Mouse (Mus musculus): ENCODE measurements around the gene Tmem151b. TPM values are rescaled to one million over a fixed set of nuclear protein-coding genes. Genes with fewer than 3 reads are reported as not detected.

The Tmem151b gene
- polyA plus RNA-seq, 2 experiments from 2014 or later, result not detected

DNA sequence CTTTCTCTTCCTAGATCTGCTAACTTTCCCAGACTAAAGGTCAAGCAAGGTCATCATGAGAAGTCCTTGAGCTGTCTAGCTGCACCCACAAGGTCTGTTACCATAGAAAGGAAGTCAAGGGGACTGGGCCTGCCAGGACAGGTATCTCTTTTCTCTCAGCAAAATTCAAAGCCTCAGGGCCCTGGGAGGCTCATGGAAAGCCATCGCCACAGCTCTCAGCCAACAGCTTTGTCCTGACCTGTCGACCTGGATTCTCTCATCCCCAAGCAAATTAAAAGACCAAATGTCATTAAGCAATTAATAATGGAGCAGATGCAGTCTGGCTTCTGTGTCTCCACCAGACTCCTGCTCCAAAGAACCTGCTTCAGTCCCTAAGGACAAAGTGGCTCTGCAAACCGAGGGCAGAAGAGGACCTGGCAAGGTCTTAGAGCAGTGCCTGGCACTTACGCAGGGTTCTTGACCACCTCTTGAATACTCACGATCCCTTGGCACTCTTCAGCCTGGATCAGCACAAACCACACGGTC lies 43.5 kb downstream of the Tmem151b start:
- ATAC-seq, result no peak

DNA sequence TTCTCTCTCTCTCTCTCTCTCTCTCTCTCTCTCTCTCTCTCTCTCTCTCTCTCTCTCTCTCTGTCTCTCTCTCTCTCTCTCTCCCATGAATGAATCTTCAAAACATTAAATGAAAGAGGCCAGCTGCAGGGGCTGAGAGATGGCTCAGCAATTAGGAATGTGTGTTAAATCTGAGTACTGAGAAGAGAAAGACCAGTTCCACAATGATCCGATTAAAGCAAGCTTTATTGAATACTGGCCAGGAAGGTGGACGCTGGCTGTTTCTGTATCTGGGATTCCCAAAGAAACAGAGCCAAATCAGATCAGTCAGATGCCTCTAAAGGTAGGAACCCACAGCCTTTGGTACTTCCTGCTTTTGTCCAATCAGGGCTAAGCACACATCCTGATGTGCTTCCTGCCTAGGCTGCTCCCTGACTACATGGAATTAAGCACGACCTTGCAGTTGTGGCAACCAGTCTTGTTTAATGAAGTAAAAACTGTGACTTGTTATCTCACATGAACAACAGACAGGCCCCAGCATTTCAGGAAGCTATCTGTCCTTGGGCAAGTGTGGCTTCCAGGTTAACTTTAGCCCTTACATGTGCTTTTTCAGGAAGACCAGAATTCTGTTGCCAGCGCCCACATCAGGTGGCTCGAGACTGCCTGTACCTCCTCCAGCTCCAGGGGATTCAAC lies 46.0 kb downstream of the Tmem151b start:
- no peak for ATAC-seq

DNA sequence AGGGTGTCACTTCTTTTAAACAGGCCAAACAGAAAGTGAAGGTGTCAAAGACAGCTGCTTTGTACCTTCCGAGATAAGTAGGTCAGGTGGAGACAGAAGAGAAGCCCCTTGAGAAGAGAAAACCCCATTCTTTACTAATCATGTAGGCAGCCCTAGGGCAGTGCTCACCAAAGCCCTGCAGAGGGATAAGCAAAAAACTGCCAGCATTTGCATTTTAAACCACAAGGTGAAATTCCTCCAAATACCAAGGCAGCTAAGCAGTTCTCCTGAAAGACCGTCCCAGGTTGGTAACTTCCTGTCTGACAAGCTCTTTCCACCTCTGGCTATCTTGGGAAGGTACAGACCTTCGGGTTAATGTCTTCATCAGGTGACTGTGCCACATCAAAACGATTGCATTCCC lies 47.2 kb downstream of the Tmem151b start:
- no peak for ATAC-seq

DNA sequence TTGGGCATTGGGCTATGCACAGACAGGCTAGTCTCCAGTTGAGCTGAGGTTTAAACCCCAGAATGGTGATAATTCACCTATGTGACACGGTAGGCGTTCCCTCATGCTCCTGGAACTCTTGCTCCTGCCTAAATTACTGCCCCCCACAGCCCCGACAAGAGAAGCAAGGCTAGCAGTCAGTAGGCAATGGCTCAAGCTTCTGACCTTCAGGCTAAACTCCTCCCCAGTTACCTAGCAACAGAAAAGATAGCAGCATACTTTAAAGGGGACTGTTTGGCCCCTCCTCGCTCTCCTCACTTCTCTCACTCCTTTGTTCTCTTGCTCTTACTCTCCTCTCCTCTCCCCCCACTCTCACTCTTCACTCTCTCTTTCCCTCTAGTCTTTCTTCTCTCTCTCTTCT lies 48.5 kb downstream of the Tmem151b start:
- no peak for ATAC-seq

DNA sequence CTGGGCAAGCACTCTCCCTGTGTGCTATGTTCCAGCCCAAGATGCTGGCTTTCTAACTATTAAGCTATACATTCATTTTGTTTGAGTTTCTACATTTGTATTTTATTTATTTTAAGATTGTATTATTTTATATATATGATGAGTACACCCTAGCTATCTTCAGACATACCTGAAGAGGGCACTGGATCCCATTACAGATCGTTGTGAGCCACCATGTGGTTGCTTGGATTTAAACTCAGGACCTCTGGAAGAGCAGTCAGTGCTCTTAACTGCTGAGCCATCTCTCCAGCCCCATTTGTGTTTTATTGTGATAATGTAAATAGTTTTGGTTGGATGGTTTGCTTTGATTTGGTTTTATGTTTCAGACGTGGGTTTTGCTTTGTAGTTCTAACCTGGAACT lies 50.0 kb downstream of the Tmem151b start:
- no peak for ATAC-seq

DNA sequence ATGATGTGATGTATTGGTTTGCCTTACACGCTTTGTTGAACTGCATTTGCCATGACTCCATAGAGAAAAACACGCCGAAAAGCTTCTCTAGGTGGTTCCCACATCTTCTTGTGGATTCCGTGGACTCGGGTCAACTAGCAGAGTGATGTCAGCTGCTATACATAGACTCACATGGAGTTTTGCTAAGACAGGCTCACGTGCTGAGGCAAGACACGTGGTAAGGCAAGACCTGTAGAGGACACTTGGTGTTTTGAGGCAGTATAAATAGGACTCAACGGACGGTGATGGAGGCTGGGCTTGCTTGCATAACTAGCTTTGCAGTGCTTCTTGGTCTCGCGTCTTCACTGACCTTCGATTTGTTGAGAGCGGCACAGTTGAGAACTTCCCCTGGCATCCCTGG lies 51.1 kb downstream of the Tmem151b start:
- no peak for ATAC-seq

DNA sequence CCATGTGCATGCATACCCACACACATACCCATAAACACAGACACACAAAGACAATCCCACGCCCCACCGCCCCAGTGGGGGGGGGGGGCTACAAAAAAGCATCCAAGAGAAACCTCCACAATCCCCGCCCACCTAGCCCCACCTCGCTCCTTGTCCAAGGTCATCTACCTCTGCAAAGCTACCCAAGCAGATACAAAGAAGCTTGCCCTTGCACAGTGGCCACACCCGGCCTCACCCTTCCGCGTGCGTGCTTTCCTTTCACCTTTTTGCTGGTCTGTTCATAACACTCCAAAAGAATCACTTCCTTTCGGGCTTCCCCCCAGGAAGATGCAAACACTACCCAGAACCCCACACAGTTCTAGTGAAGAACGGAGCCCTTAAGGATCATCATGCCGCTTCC lies 54.1 kb downstream of the Tmem151b start:
- no peak for ATAC-seq

Other genes starting within 250 kb of the Tmem151b start
- 10 to 100 TPM; 61.5 to 69.5 TPM for gene Cdc5l, start 115.9 kb downstream of the Tmem151b start, polyA plus RNA-seq (2017; shearing (Covaris generic))
- under 1 TPM; 0.43 to 0.74 TPM for gene Spats1, start 74.3 kb downstream of the Tmem151b start, polyA plus RNA-seq (2017; shearing (Covaris generic))
- gene Aars2, start 42.8 kb downstream of the Tmem151b start, polyA plus RNA-seq (2017; shearing (Covaris generic)), result 1 to 10 TPM; 2.1 to 3.4 TPM
- not detected for gene Tcte1, start 26.2 kb downstream of the Tmem151b start, polyA plus RNA-seq (2017; shearing (Covaris generic))
- 10 to 100 TPM; 28.3 to 50.2 TPM for gene Nfkbie, start 6.0 kb upstream of the Tmem151b start, polyA plus RNA-seq (2017; shearing (Covaris generic))
- 10 to 100 TPM; 27.7 to 33.8 TPM for gene Slc35b2, start 14.2 kb upstream of the Tmem151b start, polyA plus RNA-seq (2017; shearing (Covaris generic))
- gene Hsp90ab1, start 23.6 kb upstream of the Tmem151b start, polyA plus RNA-seq (2017; shearing (Covaris generic)), result 100 to 1,000 TPM; 836 to 982 TPM
- 10 to 100 TPM; 82.3 to 85.3 TPM for gene Slc29a1, start 49.9 kb upstream of the Tmem151b start, polyA plus RNA-seq (2017; shearing (Covaris generic))
- gene Mymx, start 52.4 kb upstream of the Tmem151b start, polyA plus RNA-seq (2017; shearing (Covaris generic)), result not detected
- gene Capn11, start 109.6 kb upstream of the Tmem151b start, polyA plus RNA-seq (2017; shearing (Covaris generic)), result under 1 TPM in 1 of 2 experiments, not detected in 1; 0.33 TPM
- 10 to 100 TPM; 73.4 to 90.9 TPM for gene Mrpl14, start 136.6 kb upstream of the Tmem151b start, polyA plus RNA-seq (2017; shearing (Covaris generic))
- gene Tmem63b, start 137.2 kb upstream of the Tmem151b start, polyA plus RNA-seq (2017; shearing (Covaris generic)), result 1 to 10 TPM; 2.7 to 3.6 TPM
- not detected for gene 1600014C23Rik, start 184.2 kb upstream of the Tmem151b start, polyA plus RNA-seq (2017; shearing (Covaris generic))